Mouse (Mus musculus): Measurements from ENCODE around the gene Dgkz.

DNA sequence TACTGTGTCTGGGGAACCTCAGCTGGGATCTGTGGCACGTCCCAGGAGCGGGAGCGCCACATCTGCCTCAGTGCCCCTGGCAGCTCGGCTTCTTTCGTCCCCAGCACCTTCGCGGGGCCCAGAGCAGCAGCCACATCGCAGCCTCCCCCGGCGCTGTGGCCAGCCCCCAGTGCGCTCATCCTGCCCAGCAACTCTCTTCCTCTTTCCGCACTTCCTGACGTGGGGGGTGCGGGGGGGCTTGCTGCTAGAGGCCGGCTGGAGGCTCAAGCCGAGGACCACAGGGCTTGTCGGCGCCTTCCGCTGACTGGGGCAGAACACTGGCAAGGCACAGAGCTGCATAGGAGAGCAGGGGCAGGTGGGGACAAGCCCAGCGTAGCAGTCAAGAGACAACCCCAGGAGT is 10.2 kb downstream of the Dgkz start:
- TF ChIP-seq CTCF (IDR thresholded peaks at IDR 0.05; ENCODE audit: low read depth, low read length), result no peak
- TF ChIP-seq POLR2A (IDR thresholded peaks at IDR 0.05; ENCODE audit: borderline replicate concordance, low read depth, low read length), result no peak
